Mouse (Mus musculus): ENCODE data around the gene Ms4a1. TPM values are rescaled to one million over a fixed set of nuclear protein-coding genes. Genes with fewer than 3 reads are reported as not detected.
"Not testable (repeated sequence)": the region's sequence is repeated elsewhere in the genome, so short reads cannot be mapped to it uniquely, and the experiment has no call there.

Ms4a1 gene
- polyA plus RNA-seq (2015; fragmentation: Nextera tagmentation; extraction: Ambion mirVana): not detected in 2 replicates

GRCm38 (mm10) chr19:11266052-11266845 is at the start of gene Ms4a1:
Gene Ms4a1 (minus strand): TSS chr19:11266241.
- Histone ChIP-seq H3K4me3 (replicated peaks) (no peak within 1 kb of the TSS), H3K36me3 (no peaks in the 10 kb centered on the region), H3K4me1 (no peaks in the 10 kb centered on the region), H3K9me3 (no peaks in the 10 kb centered on the region), H3K27ac (no peak within 1 kb of the TSS), H3K9ac (no peak within 1 kb of the TSS), H3K27me3 (replicated peaks) (no peaks in the 10 kb centered on the region), H3K4me2 (no peak within 1 kb of the TSS)
- ATAC-seq (ENCODE audit: insufficient read depth, low FRiP score, low read depth): no peak
- 83% methylated on average over 8 of the region's 8 CpGs for WGBS

GRCm38 (mm10) chr19:11314354-11314753 is 48.3 kb upstream of the Ms4a1 start, which contains the start of gene Ms4a14:
Gene Ms4a14 (minus strand): TSS chr19:11314454.
- no peaks in the 10 kb centered on the region for H3K4me1 ChIP-seq
- no peaks in the 10 kb centered on the region for H3K9me3 ChIP-seq
- no peak within 1 kb of the TSS for H3K4me3 ChIP-seq (replicated peaks)
- 65% methylated on average over 1 of the region's 1 CpGs for WGBS
- H3K9ac ChIP-seq: no peak within 1 kb of the TSS
- H3K27ac ChIP-seq: no peak within 1 kb of the TSS
- no peaks in the 10 kb centered on the region for H3K27me3 ChIP-seq (replicated peaks)
- H3K36me3 ChIP-seq: no peaks in the 10 kb centered on the region
- no peak for ATAC-seq (ENCODE audit: insufficient read depth, low FRiP score, low read depth)
- H3K4me2 ChIP-seq: no peak within 1 kb of the TSS

DNA sequence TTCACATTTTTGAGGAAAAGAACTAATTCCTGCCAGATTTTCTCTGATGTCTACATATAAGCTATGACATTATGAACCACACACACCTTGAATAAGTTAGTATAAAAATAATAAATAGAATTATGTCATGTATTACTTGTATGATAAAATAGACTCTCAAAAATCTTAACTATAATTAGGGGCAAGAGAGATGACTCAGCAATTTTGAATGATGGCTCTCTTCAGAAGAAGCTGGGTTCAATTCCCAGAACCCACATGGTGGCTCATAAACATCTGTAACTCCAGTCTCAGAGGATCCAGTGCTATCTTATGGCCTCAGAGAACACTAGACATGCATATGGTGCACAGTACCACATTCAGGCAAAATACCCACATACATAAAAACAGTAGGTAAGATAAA is 42.8 kb upstream of the Ms4a1 start:
- Histone ChIP-seq H3K9ac (no peak overlapping the region), H3K36me3 (no peaks in the 10 kb centered on the region), H3K4me3 (replicated peaks) (no peak overlapping the region), H3K4me2 (no peak overlapping the region), H3K4me1 (no peaks in the 10 kb centered on the region), H3K27me3 (replicated peaks) (no peaks in the 10 kb centered on the region), H3K27ac (no peak overlapping the region), H3K9me3 (no peaks in the 10 kb centered on the region)
- no peak for ATAC-seq (ENCODE audit: insufficient read depth, low FRiP score, low read depth)

DNA sequence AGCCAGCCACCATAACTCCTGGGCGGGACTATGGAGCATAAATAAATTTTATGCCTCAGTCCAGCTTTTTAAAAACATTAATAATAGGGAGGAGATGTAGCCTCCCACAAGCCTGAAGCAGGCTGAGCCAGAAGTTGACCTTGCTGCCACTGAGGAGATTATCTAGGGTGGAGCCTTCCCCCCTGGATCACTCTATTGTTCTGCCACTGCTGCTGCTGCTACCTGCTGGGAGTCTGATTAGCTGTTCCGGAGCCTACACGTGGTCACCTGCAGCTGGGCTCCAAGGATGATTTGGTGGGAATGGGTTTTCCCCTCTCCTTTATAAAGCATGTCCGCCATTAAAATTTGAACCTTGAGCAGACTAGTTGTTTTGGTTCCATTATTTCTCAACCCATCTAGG is 33.5 kb upstream of the Ms4a1 start:
- H3K4me3 ChIP-seq (replicated peaks); H3K9ac ChIP-seq; ATAC-seq (ENCODE audit: insufficient read depth, low FRiP score, low read depth); H3K4me1 ChIP-seq; H3K27ac ChIP-seq; H3K36me3 ChIP-seq; H3K27me3 ChIP-seq (replicated peaks); H3K4me2 ChIP-seq; H3K9me3 ChIP-seq: not testable (repeated sequence)
- WGBS: 60% methylated on average over 4 of the region's 4 CpGs

- 68% methylated on average over 2 of the region's 2 CpGs for WGBS
- H3K4me1 ChIP-seq: no peaks in the 10 kb centered on the region
- H3K4me3 ChIP-seq (replicated peaks): no peak overlapping the region
- no peaks in the 10 kb centered on the region for H3K9me3 ChIP-seq
- no peak overlapping the region for H3K27ac ChIP-seq
- no peak for ATAC-seq (ENCODE audit: insufficient read depth, low FRiP score, low read depth)
- no peaks in the 10 kb centered on the region for H3K36me3 ChIP-seq
- no peaks in the 10 kb centered on the region for H3K27me3 ChIP-seq (replicated peaks)
- no peak overlapping the region for H3K4me2 ChIP-seq
- no peak overlapping the region for H3K9ac ChIP-seq
These were observed 32.9 kb upstream of the Ms4a1 start for GRCm38 (mm10) chr19:11298939-11299338.

DNA sequence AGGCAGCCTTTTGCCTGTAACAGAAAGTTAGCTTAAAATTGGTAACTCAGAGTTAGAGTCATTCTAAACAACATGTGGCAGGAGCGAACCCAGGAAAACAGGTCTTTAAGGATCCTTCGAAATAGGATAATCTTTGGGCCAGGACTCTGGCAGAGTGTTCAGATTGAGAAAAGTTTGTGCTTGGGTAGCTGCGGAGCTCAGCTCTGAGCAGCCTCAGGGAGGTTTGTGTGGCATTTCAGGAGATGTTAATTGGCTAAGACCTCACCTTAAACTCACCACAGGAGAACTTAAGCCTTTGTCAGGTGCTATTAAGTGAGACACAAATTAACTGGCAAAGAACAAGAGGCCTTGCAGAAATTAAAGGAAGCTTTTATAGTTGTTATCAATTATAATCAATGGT is 27.6 kb upstream of the Ms4a1 start:
- Histone ChIP-seq H3K4me3 (replicated peaks) (peak overlapping the region; percentile 45; the same call in 1 of the 2 replicates), H3K4me2 (peak overlapping the region; percentile 64)
- not testable (repeated sequence) for H3K27me3 ChIP-seq (replicated peaks); ATAC-seq (ENCODE audit: insufficient read depth, low FRiP score, low read depth); H3K9ac ChIP-seq; H3K4me1 ChIP-seq; H3K36me3 ChIP-seq; H3K27ac ChIP-seq; H3K9me3 ChIP-seq
- 19% methylated on average over 3 of the region's 3 CpGs for WGBS

DNA sequence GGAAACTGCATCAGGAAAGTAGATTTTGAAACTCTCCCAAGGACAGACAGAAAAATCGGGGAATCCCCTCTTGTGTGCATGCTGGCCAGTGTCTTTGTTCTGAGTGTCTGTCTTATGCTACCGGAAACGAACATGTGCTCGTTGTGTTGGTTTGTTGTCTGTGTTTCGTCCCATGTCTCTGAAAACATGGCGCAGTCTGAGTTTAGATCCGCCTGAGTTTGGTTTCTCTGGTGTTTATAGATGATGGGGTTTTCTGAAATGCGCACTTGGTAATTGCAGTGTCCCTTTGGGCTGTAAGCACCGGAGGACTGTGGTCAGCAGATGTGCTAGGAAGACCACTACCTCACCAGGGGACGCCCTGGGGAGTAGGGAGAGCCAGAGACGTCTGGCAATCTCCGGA is 26.9 kb upstream of the Ms4a1 start:
- H3K27ac ChIP-seq: peak overlapping the region; percentile 77

GRCm38 (mm10) chr19:11283773-11284172 is 17.7 kb upstream of the Ms4a1 start, which contains the start of gene Ms4a5:
Gene Ms4a5 (minus strand): TSS chr19:11283873.
- no peaks in the 10 kb centered on the region for H3K4me1 ChIP-seq
- no peaks in the 10 kb centered on the region for H3K9me3 ChIP-seq
- no peak within 1 kb of the TSS for H3K4me3 ChIP-seq (replicated peaks)
- H3K9ac ChIP-seq: no peak within 1 kb of the TSS
- H3K27ac ChIP-seq: no peak within 1 kb of the TSS
- WGBS: 95% methylated on average over 2 of the region's 2 CpGs
- H3K36me3 ChIP-seq: no peaks in the 10 kb centered on the region
- no peak for ATAC-seq (ENCODE audit: insufficient read depth, low FRiP score, low read depth)
- H3K27me3 ChIP-seq (replicated peaks): no peaks in the 10 kb centered on the region
- H3K4me2 ChIP-seq: no peak within 1 kb of the TSS

More for the DNA sequence above, 26.9 kb upstream of the Ms4a1 start:
- Histone ChIP-seq H3K9me3 (no peaks in the 10 kb centered on the region), H3K36me3 (no peaks in the 10 kb centered on the region), H3K9ac (peak overlapping the region; percentile 13; the same call in 1 of the 2 replicates), H3K27me3 (replicated peaks) (no peaks in the 10 kb centered on the region), H3K4me2 (peak overlapping the region; percentile 64), H3K4me1 (no peaks in the 10 kb centered on the region), H3K4me3 (replicated peaks) (peak overlapping the region; percentile 45)
- no peak for ATAC-seq (ENCODE audit: insufficient read depth, low FRiP score, low read depth)
- WGBS: 6% methylated on average over 12 of the region's 12 CpGs

GRCm38 (mm10) chr19:11280223-11280622 is 14.2 kb upstream of the Ms4a1 start:
- no peak for ATAC-seq (ENCODE audit: insufficient read depth, low FRiP score, low read depth)
- no peak overlapping the region for H3K4me3 ChIP-seq (replicated peaks)
- no peaks in the 10 kb centered on the region for H3K4me1 ChIP-seq
- no peak overlapping the region for H3K27ac ChIP-seq
- no peaks in the 10 kb centered on the region for H3K9me3 ChIP-seq
- 75% methylated on average over 3 of the region's 3 CpGs for WGBS
- no peak overlapping the region for H3K4me2 ChIP-seq
- H3K9ac ChIP-seq: no peak overlapping the region
- H3K36me3 ChIP-seq: no peaks in the 10 kb centered on the region
- H3K27me3 ChIP-seq (replicated peaks): no peaks in the 10 kb centered on the region

DNA sequence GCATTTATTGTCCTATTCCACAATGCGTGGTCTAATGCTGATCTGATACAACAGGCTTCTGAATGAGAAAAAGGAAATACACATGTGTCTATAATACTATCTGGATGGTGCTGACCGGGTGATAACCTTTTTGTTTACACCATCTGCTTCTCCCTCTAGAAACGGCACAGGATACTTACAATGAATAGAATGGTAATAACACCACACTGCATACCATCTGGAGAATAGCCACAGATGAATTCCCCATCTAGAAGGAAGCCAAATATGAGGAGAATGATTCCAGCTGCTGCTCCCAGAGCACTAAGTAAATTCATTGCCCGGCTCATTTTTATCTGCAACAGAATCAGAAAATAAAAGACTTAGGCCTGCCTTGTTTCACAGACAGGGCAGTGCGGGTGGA is 10.4 kb upstream of the Ms4a1 start:
- Histone ChIP-seq H3K9ac (no peak overlapping the region), H3K4me1 (no peaks in the 10 kb centered on the region), H3K36me3 (no peaks in the 10 kb centered on the region), H3K4me3 (replicated peaks) (no peak overlapping the region), H3K27ac (no peak overlapping the region), H3K27me3 (replicated peaks) (no peaks in the 10 kb centered on the region), H3K4me2 (no peak overlapping the region), H3K9me3 (no peaks in the 10 kb centered on the region)
- ATAC-seq (ENCODE audit: insufficient read depth, low FRiP score, low read depth): peak; percentile 58; the same call in 1 of the 2 replicates
- WGBS: 12% methylated on average over 5 of the region's 5 CpGs

- no peak overlapping the region for H3K27ac ChIP-seq
- H3K36me3 ChIP-seq: no peaks in the 10 kb centered on the region
- WGBS: 74% methylated on average over 4 of the region's 4 CpGs
- no peak overlapping the region for H3K9ac ChIP-seq
- ATAC-seq (ENCODE audit: insufficient read depth, low FRiP score, low read depth): no peak
- H3K9me3 ChIP-seq: no peaks in the 10 kb centered on the region
- no peak overlapping the region for H3K4me3 ChIP-seq (replicated peaks)
- H3K27me3 ChIP-seq (replicated peaks): no peaks in the 10 kb centered on the region
- H3K4me1 ChIP-seq: no peaks in the 10 kb centered on the region
- H3K4me2 ChIP-seq: no peak overlapping the region
These were observed 915 bp upstream of the Ms4a1 start for GRCm38 (mm10) chr19:11266956-11267355.

GRCm38 (mm10) chr19:11264602-11265185 is 1.3 kb downstream of the Ms4a1 start:
- ATAC-seq (ENCODE audit: insufficient read depth, low FRiP score, low read depth): no peak
- Histone ChIP-seq H3K4me3 (replicated peaks) (no peak overlapping the region), H3K27me3 (replicated peaks) (no peaks in the 10 kb centered on the region), H3K4me1 (no peaks in the 10 kb centered on the region), H3K9me3 (no peaks in the 10 kb centered on the region), H3K36me3 (no peaks in the 10 kb centered on the region), H3K4me2 (no peak overlapping the region), H3K9ac (no peak overlapping the region), H3K27ac (no peak overlapping the region)
- 77% methylated on average over 9 of the region's 9 CpGs for WGBS
